Mouse (Mus musculus) hindbrain, embryonic 13.5 days (tissue): Measurements from ENCODE around the gene Zfp82. TPM values are rescaled to one million over a fixed set of nuclear protein-coding genes. Genes with fewer than 3 reads are reported as not detected.

ENCODE experiments used
- ATAC-seq: fragments of 200-750 bp; cut with Nextera tagmentation; 2 replicates; pipeline ENCODE4 v1.8.0; 2017; ENCODE audit warnings: moderate TSS enrichment; ENCODE audit not compliant: low FRiP score
- H3K27ac ChIP-seq: fragments of 300-500 bp; sonication (generic); 2 replicates; pipeline ENCODE4 v1.5.1; 2015; ENCODE audit warnings: inconsistent platforms, mild to moderate bottlenecking, moderate library complexity
- H3K27me3 ChIP-seq: fragments of 300-500 bp; sonication (generic); 2 replicates; pipeline ENCODE4 v1.6.1; 2015; ENCODE audit warnings: mild to moderate bottlenecking, inconsistent platforms
- H3K36me3 ChIP-seq: fragments of 300-500 bp; sonication (generic); 2 replicates; pipeline ENCODE4 v1.6.1; 2015; ENCODE audit warnings: mild to moderate bottlenecking, inconsistent platforms
- H3K4me1 ChIP-seq: fragments of 300-500 bp; sonication (generic); replicated peaks from 2 replicates; pipeline ENCODE4 v1.6.1; 2015; ENCODE audit warnings: inconsistent platforms
- H3K4me2 ChIP-seq: fragments of 300-500 bp; sonication (generic); 2 replicates; pipeline ENCODE4 v1.6.1; 2015; ENCODE audit warnings: inconsistent platforms, mild to moderate bottlenecking, moderate library complexity
- H3K4me3 ChIP-seq: fragments of 300-500 bp; sonication (generic); 2 replicates; pipeline ENCODE4 v1.5.1; 2015; ENCODE audit warnings: mild to moderate bottlenecking, inconsistent platforms
- H3K9ac ChIP-seq: fragments of 300-500 bp; sonication (generic); 2 replicates; pipeline ENCODE4 v1.6.1; 2015; ENCODE audit warnings: mild to moderate bottlenecking, inconsistent platforms
- H3K9me3 ChIP-seq: fragments of 300-500 bp; sonication (generic); 2 replicates; pipeline ENCODE4 v1.6.1; 2016; ENCODE audit warnings: inconsistent platforms
- WGBS: fragments of 180-500 bp; shearing (Covaris S2); methylation state at CpG from one replicate; pipeline ENCODE4 v1.1.7; 2015; 5-methylcytosine and 5-hydroxymethylcytosine counted together
- polyA plus RNA-seq: library from polyadenylated mRNA; unstranded; fragments of >200 nt; fragmentation: Nextera tagmentation; extraction: Ambion mirVana; gene quantifications from 2 replicates; pipeline ENCODE4 v1.2.1, GENCODE M21; 2015

The Zfp82 gene
- polyA plus RNA-seq, 1 experiment from 2014 or later, result 12.8 TPM

DNA sequence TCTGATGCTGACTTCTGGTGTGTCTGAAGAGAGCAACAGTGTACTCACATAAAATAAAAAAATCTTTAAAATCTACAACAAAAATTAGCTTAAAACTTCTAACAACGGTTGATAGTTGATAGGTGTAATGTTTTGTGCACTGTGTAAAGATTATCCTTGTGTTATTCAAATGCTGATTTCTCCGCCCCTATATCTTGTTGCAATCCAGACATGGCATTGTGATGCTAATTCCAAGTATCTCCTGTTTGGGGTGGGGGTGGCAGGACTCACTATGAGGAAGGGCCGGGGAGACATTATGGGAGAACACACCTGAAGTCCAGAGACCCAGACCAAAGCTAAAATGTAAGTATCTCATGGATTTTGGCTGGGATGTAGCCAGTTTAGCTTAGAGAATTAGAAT is 41.3 kb downstream of the Zfp82 start:
- no peak overlapping the region for H3K9ac ChIP-seq
- H3K4me1 ChIP-seq, result no peaks in the 10 kb centered on the region
- no peak overlapping the region for H3K4me2 ChIP-seq
- no peaks in the 10 kb centered on the region for H3K9me3 ChIP-seq
- no peak overlapping the region for H3K27ac ChIP-seq
- no peak for ATAC-seq
- H3K36me3 ChIP-seq, result peaks cover 21% of the 10 kb centered on the region
- H3K4me3 ChIP-seq, result no peak overlapping the region
- WGBS, result 76% methylated on average over 3 of the region's 3 CpGs
- no peaks in the 10 kb centered on the region for H3K27me3 ChIP-seq

DNA sequence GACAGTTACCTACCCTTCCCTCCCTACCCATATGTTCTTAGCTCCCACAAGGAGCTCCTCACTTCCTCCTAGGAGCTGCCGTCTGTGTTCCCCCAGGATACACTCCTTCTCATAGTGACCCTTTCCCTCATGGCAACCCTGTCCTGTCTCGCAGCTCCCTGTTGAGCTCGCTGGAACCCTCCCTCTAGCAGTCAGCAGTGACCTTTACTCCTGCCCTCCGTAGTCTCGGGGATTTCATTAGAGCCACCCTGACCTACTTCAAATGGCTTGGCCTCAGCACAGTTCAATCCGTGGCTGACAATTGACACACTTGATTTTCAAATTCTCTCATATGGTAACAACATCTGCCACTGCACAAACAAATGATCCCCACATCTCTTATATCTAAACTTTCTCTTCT is 42.0 kb downstream of the Zfp82 start:
- no peak overlapping the region for H3K9ac ChIP-seq
- no peak overlapping the region for H3K4me2 ChIP-seq
- peaks cover 24% of the 10 kb centered on the region for H3K36me3 ChIP-seq
- WGBS, result 36% methylated on average over 6 of the region's 6 CpGs
- no peaks in the 10 kb centered on the region for H3K9me3 ChIP-seq
- no peak overlapping the region for H3K27ac ChIP-seq
- H3K4me3 ChIP-seq, result no peak overlapping the region
- no peaks in the 10 kb centered on the region for H3K27me3 ChIP-seq
- H3K4me1 ChIP-seq, result no peaks in the 10 kb centered on the region
- ATAC-seq, result no peak

DNA sequence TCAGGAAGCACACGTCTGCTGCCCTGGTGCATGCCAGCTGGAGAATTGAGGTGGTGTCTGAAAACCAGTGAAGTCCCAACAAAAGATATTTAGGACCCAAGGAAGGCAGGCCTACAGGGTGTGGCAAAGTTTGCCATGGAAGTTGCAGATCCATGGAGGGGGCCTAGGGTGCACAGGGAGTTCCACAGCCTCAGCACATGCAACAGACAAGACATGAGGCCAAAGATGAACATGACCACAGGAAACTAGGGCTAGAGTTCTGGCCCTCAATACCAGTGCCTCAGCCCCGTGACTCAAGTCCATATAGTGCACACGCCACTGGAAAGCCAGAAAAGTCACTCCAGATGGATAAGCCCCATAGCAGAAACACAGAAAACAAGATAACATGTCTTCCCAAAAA is 44.1 kb downstream of the Zfp82 start:
- WGBS, result 92% methylated on average over 3 of the region's 3 CpGs
- Histone ChIP-seq H3K4me2 (no peak overlapping the region), H3K9ac (no peak overlapping the region), H3K36me3 (peaks cover 41% of the 10 kb centered on the region), H3K9me3 (no peaks in the 10 kb centered on the region), H3K27ac (no peak overlapping the region), H3K27me3 (no peaks in the 10 kb centered on the region), H3K4me3 (no peak overlapping the region), H3K4me1 (no peaks in the 10 kb centered on the region)
- no peak for ATAC-seq

DNA sequence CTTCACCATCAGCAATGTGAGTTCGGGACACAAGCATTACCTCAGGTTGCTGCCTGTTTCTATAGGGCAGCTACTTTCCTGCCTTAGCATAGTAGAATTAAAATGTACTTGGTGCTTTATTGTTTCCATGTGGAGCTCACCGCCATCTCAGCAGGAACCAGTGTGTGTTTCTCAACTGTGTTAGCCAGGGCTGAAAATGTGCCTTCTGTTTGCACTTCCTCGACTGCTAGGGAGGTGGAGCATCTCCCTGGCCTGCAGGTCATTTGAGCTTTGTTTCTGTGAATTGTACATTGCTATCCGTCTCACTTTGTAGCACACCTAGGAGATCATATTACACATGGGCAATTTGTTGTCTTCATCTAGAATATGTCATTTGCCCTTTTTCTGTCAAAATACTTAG is 45.4 kb downstream of the Zfp82 start:
- 75% methylated on average over 4 of the region's 4 CpGs for WGBS

DNA sequence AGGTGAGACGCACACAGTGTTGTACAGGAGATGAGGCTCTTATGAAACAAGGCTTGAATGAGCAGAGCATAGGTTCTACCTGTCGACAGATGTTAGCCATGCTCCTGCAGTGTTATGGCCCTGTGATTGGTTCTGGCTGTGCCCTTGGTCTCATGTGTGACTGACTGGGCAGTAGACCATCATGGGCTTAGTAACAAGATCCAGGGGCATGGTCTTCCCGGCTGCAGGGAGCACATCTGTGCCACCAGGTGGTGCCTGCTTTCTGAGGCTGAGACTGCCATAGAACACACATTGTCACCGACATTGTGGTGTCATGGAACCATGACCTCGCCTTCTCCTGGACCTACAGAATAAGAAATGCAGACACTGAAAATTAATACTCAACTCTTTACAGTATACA is 47.3 kb downstream of the Zfp82 start:
- Histone ChIP-seq H3K4me2 (no peak overlapping the region), H3K27ac (no peak overlapping the region), H3K9me3 (no peaks in the 10 kb centered on the region), H3K4me1 (no peaks in the 10 kb centered on the region), H3K9ac (no peak overlapping the region), H3K4me3 (no peak overlapping the region), H3K36me3 (peaks cover 64% of the 10 kb centered on the region), H3K27me3 (no peaks in the 10 kb centered on the region)
- ATAC-seq, result no peak
- 85% methylated on average over 5 of the region's 5 CpGs for WGBS

More for the DNA sequence above, 45.4 kb downstream of the Zfp82 start:
- H3K27ac ChIP-seq, result no peak overlapping the region
- peaks cover 53% of the 10 kb centered on the region for H3K36me3 ChIP-seq
- no peak overlapping the region for H3K4me3 ChIP-seq
- no peaks in the 10 kb centered on the region for H3K4me1 ChIP-seq
- no peaks in the 10 kb centered on the region for H3K9me3 ChIP-seq
- H3K4me2 ChIP-seq, result no peak overlapping the region
- H3K9ac ChIP-seq, result no peak overlapping the region
- ATAC-seq, result no peak
- no peaks in the 10 kb centered on the region for H3K27me3 ChIP-seq

DNA sequence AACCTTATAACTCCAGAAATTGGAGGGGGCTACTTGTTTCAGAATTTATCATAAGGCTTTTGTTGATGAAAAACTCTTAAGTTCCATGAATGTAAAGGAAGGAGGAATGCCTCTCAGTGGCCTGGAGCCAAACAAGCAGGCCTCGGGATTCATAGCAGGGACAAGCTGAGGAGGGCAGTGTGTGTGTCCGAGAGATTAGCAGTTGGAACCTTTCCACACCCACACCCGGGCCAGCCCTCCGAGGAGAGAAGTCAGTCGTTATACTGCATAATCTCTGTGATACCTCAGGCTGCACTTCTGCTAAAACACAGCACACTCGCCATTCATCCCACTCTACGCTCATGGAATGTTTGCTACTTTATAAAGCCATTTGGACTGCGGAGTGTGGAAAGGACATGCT is 48.9 kb downstream of the Zfp82 start:
- Histone ChIP-seq H3K9ac (no peak overlapping the region), H3K4me3 (no peak overlapping the region), H3K36me3 (peaks cover 75% of the 10 kb centered on the region), H3K9me3 (no peaks in the 10 kb centered on the region), H3K27me3 (no peaks in the 10 kb centered on the region), H3K27ac (no peak overlapping the region), H3K4me1 (no peaks in the 10 kb centered on the region), H3K4me2 (no peak overlapping the region)
- no peak for ATAC-seq
- WGBS, result 93% methylated on average over 8 of the region's 8 CpGs

DNA sequence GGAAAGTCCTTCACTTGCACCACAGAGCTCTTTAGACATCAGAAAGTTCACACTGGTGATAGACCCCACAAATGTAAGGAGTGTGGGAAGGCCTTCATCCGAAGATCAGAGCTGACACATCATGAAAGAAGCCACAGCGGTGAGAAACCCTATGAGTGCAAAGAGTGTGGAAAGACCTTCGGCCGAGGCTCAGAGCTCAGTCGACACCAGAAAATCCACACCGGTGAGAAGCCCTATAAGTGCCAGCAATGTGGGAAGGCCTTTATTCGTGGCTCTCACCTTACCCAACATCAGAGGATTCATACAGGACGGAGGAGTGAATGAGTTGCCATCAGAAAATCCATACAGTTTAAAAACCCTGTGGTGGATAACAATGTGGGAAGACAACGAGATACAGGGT is 49.4 kb downstream of the Zfp82 start:
- peaks cover 78% of the 10 kb centered on the region for H3K36me3 ChIP-seq
- H3K27ac ChIP-seq, result no peak overlapping the region
- no peaks in the 10 kb centered on the region for H3K9me3 ChIP-seq
- no peaks in the 10 kb centered on the region for H3K4me1 ChIP-seq
- ATAC-seq, result no peak
- H3K4me3 ChIP-seq, result no peak overlapping the region
- H3K4me2 ChIP-seq, result no peak overlapping the region
- no peak overlapping the region for H3K9ac ChIP-seq
- H3K27me3 ChIP-seq, result no peaks in the 10 kb centered on the region
- 97% methylated on average over 9 of the region's 9 CpGs for WGBS

DNA sequence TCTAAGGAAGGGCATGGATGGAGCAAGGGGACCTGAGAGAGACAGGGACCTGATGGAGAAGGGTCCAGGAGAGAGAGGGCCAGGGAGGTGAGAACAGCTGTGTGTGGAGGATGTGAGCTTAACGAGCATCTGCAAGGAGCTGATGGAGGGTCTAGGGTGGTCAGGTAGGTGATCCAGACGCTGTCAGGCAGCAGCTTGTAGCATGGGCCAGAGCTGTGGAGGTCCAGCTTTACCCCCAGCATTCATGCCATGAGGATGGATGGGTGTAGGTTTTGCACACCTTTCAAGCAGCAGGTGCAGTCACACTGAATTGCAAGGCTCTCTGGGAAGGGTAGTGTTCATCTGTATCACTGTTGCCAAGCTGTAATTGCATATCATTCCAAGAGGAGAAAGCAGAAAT is 53.2 kb downstream of the Zfp82 start:
- Histone ChIP-seq H3K9me3 (no peaks in the 10 kb centered on the region), H3K27ac (no peak overlapping the region), H3K9ac (no peak overlapping the region), H3K36me3 (peaks cover 84% of the 10 kb centered on the region), H3K27me3 (no peaks in the 10 kb centered on the region), H3K4me1 (no peaks in the 10 kb centered on the region), H3K4me2 (no peak overlapping the region), H3K4me3 (no peak overlapping the region)
- ATAC-seq, result no peak
- 100% methylated on average over 2 of the region's 2 CpGs for WGBS

DNA sequence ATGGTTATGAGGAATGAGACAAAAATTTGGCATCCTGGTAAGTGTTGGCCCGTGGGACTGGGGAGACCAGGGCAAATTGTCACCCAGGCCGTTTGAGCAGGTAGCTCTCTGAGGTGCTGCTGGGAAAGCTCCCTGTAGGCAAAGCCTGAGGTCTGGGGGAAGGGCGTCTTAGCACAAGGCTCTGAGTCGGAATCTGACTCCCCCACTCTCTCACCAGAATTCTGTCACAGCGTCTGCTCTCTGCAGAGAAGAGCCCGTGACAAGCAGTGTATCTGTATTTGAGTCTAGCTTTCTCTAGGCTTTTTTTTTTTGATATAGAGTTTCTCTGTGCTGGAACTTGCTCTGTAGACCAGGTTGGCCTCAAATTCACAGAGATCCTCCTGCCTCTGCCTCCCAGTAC is 55.5 kb downstream of the Zfp82 start:
- WGBS, result 88% methylated on average over 6 of the region's 6 CpGs
- no peak for ATAC-seq

DNA sequence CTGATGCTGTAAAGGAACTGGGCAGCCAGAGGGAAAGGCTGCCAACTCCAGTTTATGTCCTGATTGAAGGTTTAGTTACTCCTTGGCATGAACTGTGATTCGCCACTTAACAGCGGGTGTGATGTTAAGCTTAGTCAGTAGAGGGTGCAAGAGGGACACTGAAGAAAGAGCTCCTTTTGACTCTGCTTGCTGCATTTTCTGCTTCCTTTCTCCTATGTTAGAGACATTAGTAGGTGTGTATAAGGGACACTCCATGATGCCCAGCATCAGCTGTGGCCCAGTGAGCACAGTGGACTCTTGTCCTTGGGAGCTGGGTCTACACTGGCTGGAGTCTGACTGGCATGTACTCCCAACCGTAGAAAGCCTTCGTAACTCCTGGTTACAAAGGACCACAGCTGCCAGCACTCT is 59.7 kb downstream of the Zfp82 start:
- no peaks in the 10 kb centered on the region for H3K9me3 ChIP-seq
- no peak overlapping the region; the same call in 1 of the 2 replicates for H3K9ac ChIP-seq
- 80% methylated on average over 4 of the region's 4 CpGs for WGBS
- H3K27ac ChIP-seq, result no peak overlapping the region; the same call in 1 of the 2 replicates
- H3K36me3 ChIP-seq, result peaks cover 42% of the 10 kb centered on the region
- H3K27me3 ChIP-seq, result no peaks in the 10 kb centered on the region
- peaks cover 41% of the 10 kb centered on the region for H3K4me1 ChIP-seq
- ATAC-seq, result 0 out of 2 replicates have a peak, but pooled peaks have one; percentile 14
- no peak overlapping the region for H3K4me2 ChIP-seq
- no peak overlapping the region for H3K4me3 ChIP-seq

More for the DNA sequence above, 55.5 kb downstream of the Zfp82 start:
- Histone ChIP-seq H3K9me3 (no peaks in the 10 kb centered on the region), H3K4me2 (no peak overlapping the region), H3K36me3 (peaks cover 71% of the 10 kb centered on the region), H3K4me1 (0 out of 2 replicates have a peak, but pooled peaks cover 4% of the 10 kb centered on the region), H3K9ac (no peak overlapping the region), H3K27ac (no peak overlapping the region), H3K4me3 (no peak overlapping the region), H3K27me3 (no peaks in the 10 kb centered on the region)

DNA sequence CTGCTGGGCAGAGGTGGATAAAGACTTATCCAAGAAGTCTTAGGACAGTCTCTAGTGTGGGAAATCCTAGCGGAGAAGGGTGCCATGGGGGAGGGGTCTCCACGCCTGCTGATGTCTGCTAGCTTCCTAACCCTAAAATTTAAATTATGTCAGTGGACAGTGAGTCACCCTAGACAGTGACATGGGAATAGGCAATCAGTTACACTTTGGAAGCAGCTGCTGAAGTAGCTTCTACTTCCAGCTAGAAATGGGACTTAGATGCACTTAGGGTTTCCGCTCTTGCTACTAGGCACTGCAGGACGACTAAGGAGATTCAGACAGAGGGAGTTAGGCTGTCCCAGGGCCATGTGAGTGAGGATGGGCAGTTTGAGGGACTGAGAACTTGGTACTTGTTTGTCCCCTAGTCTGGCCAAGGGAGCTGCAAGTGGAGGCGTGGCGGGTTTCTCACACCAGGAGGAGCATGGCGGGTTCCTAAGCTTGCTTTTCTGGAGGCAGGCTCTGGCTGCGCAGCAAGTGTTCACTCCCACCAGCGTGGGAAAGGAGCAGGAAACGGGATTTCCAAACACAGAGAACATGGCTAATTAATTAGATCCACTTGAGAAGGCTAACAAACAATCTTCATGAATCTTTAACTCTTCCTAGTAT is 62.0 kb downstream of the Zfp82 start:
- Histone ChIP-seq H3K27ac (no peak overlapping the region), H3K9me3 (no peaks in the 10 kb centered on the region), H3K27me3 (no peaks in the 10 kb centered on the region), H3K36me3 (peaks cover 27% of the 10 kb centered on the region), H3K9ac (no peak overlapping the region; the same call in 1 of the 2 replicates), H3K4me3 (no peak overlapping the region), H3K4me2 (no peak overlapping the region), H3K4me1 (peaks cover 42% of the 10 kb centered on the region)
- 80% methylated on average over 10 of the region's 10 CpGs for WGBS
- no peak for ATAC-seq

DNA sequence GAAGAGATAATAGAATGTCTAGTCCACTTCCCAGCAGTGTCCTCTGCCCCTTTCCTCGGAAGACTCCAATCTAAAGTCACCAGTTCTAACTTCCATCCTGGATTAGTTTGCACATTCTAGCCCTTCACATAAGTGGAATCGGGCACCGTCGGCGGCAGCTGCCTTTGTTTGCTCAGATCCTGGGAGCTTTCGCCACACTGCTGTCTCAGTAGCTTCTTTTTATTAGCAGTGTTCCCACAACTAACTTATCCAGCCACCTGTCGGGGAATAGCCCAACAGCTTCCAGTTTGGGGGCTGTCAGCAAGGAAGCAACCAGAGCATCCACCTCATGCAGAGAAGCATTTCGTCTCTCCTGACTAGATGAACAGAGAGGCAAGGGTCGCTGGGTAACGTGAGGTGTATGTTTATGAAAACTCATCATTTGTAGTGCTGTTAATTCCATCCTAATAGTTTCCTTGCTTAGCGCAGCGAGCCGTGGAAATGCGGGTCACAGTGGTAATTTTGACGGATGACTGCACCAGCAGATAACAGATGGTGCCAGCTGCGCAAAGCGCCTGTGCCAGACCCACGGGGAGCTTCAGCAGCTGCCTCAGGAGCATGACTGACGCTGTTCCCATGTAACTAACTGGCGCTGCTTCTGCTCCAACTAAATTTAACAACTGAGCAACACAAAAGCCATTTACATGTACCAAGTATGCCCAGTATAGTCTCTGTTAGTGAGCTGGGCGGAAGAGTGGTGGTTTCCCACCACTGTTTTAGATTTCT is 63.2 kb downstream of the Zfp82 start:
- Histone ChIP-seq H3K4me2 (peak overlapping the region; percentile 35), H3K9me3 (no peaks in the 10 kb centered on the region), H3K9ac (peak overlapping the region; percentile 39; the same call in 1 of the 2 replicates), H3K4me3 (no peak overlapping the region), H3K36me3 (peaks cover 17% of the 10 kb centered on the region), H3K27me3 (no peaks in the 10 kb centered on the region), H3K4me1 (peaks cover 42% of the 10 kb centered on the region), H3K27ac (peak overlapping the region; percentile 13)
- peak; percentile 73 for ATAC-seq
- WGBS, result 38% methylated on average over 21 of the region's 21 CpGs
